Mouse (Mus musculus) granulocyte monocyte progenitor cell, adult 5-6 weeks (primary cell): ENCODE measurements at regions not wholly inside any gene's neighbourhood (a gene's known extent, or its start where the extent isn't known, plus 50 kb on each side); places are given as distances from the start of the nearest gene placed in this dataset.

Source experiments
- ATAC-seq: replicated peaks from 2 replicates; pipeline ENCODE4 v1.8.0; 2016; ENCODE audit warnings: mild to moderate bottlenecking, moderate TSS enrichment, inconsistent platforms; ENCODE audit not compliant: poor library complexity, severe bottlenecking

GRCm38 (mm10) chr2:133351306-133351705 lies 200.7 kb upstream of the Bmp2 start:
- no peak for ATAC-seq

GRCm38 (mm10) chr2:133352800-133353199 lies 199.2 kb upstream of the Bmp2 start:
- ATAC-seq, result no peak

GRCm38 (mm10) chr2:133362693-133363443 lies 189.1 kb upstream of the Bmp2 start:
- no peak for ATAC-seq

- ATAC-seq, result no peak
Observed at GRCm38 (mm10) chr2:133371490-133372215, 180.3 kb upstream of the Bmp2 start.

GRCm38 (mm10) chr2:133373543-133373942 lies 178.4 kb upstream of the Bmp2 start:
- ATAC-seq, result no peak

GRCm38 (mm10) chr2:133381054-133381453 lies 170.9 kb upstream of the Bmp2 start:
- peak; percentile 40; the same call in 1 of the 2 replicates for ATAC-seq

GRCm38 (mm10) chr2:133383135-133383920 lies 168.6 kb upstream of the Bmp2 start:
- ATAC-seq, result no peak

- no peak for ATAC-seq
Observed at GRCm38 (mm10) chr2:133385297-133385696, 166.7 kb upstream of the Bmp2 start.

- ATAC-seq, result no peak
Observed at GRCm38 (mm10) chr2:133387349-133387748, 164.6 kb upstream of the Bmp2 start.

GRCm38 (mm10) chr2:133392298-133392697 lies 159.7 kb upstream of the Bmp2 start:
- ATAC-seq, result no peak

GRCm38 (mm10) chr2:133397566-133397965 lies 154.4 kb upstream of the Bmp2 start:
- ATAC-seq, result no peak

GRCm38 (mm10) chr2:133399059-133399690 lies 152.8 kb upstream of the Bmp2 start:
- no peak for ATAC-seq

GRCm38 (mm10) chr2:133400963-133401362 lies 151.0 kb upstream of the Bmp2 start:
- ATAC-seq, result no peak

GRCm38 (mm10) chr2:133416990-133417581 lies 134.9 kb upstream of the Bmp2 start:
- no peak for ATAC-seq

GRCm38 (mm10) chr2:133419686-133420303 lies 132.2 kb upstream of the Bmp2 start:
- peak; percentile 70 for ATAC-seq

- no peak for ATAC-seq
Observed at GRCm38 (mm10) chr2:133425538-133425937, 126.4 kb upstream of the Bmp2 start.

- no peak for ATAC-seq
Observed at GRCm38 (mm10) chr2:133427039-133427438, 124.9 kb upstream of the Bmp2 start.

- peak; percentile 21; the same call in 1 of the 2 replicates for ATAC-seq
Observed at GRCm38 (mm10) chr2:133429369-133430062, 122.4 kb upstream of the Bmp2 start.
